Mouse (Mus musculus) bone marrow macrophage, adult 2 months (primary cell): ENCODE measurements around the gene Abhd12. TPM values are rescaled to one million over a fixed set of nuclear protein-coding genes. Genes with fewer than 3 reads are reported as not detected.

Experiments
- H3K27ac ChIP-seq: 2 replicates; pipeline ENCODE4 v1.5.1; 2012; ENCODE audit warnings: low read depth, low read length; ENCODE audit not compliant: insufficient read depth
- H3K4me1 ChIP-seq: 2 replicates; pipeline ENCODE4 v1.6.1; 2012; ENCODE audit warnings: low read length; ENCODE audit not compliant: control insufficient read depth, insufficient read depth
- H3K4me3 ChIP-seq: 2 replicates; pipeline ENCODE4 v1.5.1; 2012; ENCODE audit warnings: mild to moderate bottlenecking, low read length, moderate library complexity; ENCODE audit not compliant: insufficient read depth
- CTCF ChIP-seq: IDR thresholded peaks from 2 replicates; pipeline ENCODE4 v1.5.1; 2012; ENCODE audit warnings: low read depth, mild to moderate bottlenecking, low read length, moderate library complexity
- POLR2A ChIP-seq: IDR thresholded peaks from 2 replicates; pipeline ENCODE4 v1.6.1; 2012; ENCODE audit warnings: mild to moderate bottlenecking, low read depth, low read length, borderline replicate concordance
- polyA plus RNA-seq: library from polyadenylated mRNA; stranded (reverse); fragments of >200 nt; gene quantifications from 2 replicates; pipeline ENCODE4 v1.2.4, GENCODE M21; 2012; ENCODE audit not compliant: missing spikeins, insufficient read depth, insufficient read length

Abhd12 gene
- polyA plus RNA-seq, 1 experiment = 430 TPM

DNA sequence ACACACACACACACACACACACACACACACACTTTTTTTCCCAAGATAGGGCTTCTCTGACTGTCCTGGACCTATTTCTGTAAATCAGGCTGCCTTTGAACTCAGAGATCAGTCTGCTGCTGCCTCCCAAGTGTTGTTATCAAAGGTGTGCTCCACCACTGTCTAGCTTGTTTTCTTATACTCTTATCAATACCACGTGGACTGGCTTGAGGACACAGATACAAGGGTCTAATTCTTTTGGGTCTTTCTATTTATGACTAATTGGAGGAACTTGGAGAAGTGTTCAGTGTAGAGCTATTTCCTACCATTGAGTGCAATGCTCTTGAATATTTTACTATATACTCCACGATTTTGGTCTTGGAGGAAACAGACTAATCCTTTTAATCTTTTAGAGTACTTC, 17.2 kb downstream of the Abhd12 start:
- Histone ChIP-seq H3K4me3 (no peak overlapping the region), H3K4me1 (peaks cover 4% of the 10 kb centered on the region), H3K27ac (no peak overlapping the region)
- TF ChIP-seq CTCF (no peak), POLR2A (no peak)

DNA sequence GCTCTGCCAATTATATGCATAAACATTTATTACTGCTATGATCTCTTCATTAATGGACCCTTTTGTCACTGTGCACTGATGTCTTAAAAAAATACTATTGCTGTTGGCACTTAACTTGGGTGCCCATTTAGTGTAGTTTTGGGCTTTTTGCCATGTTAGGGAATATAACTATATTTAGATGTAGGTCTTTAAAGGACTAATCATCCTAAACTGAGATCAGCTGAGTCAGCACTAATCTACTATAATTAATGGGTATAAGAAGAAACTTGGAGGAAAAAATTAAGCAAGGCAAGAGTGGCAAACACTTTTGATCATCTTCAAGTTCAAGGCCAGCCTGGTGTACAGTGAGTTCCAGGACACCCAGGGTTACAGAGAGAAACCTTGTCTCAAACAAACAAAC, 18.2 kb downstream of the Abhd12 start:
- H3K4me3 ChIP-seq = no peak overlapping the region
- H3K4me1 ChIP-seq = peaks cover 4% of the 10 kb centered on the region
- TF ChIP-seq POLR2A (no peak), CTCF (no peak)
- H3K27ac ChIP-seq = no peak overlapping the region

DNA sequence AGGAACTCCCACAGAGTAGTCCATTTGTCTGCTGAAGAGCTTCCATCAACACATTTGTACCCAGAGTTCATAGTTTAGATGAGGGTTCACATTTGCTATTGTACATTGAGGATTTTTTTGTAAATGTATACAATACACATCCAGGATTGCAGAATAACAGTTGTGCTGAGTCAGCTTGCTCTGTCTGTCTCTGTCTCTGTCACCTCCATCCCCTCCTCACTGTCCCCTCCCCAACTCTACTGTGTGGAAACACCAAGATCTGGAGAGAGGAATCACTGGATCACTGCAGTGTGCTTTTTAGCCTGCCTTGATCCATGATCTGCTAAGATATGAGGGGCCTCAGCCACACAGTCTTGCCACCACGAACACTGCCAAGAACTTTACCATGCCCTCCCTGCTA, 18.7 kb downstream of the Abhd12 start:
- H3K4me3 ChIP-seq = no peak overlapping the region
- no peak for TF ChIP-seq CTCF
- TF ChIP-seq POLR2A = no peak
- peaks cover 4% of the 10 kb centered on the region for H3K4me1 ChIP-seq
- no peak overlapping the region for H3K27ac ChIP-seq

GRCm38 (mm10) chr2:150884779-150885110, 19.8 kb downstream of the Abhd12 start:
- H3K4me1 ChIP-seq = peaks cover 4% of the 10 kb centered on the region
- TF ChIP-seq CTCF (no peak), POLR2A (no peak)
- H3K4me3 ChIP-seq = no peak overlapping the region
- no peak overlapping the region for H3K27ac ChIP-seq

DNA sequence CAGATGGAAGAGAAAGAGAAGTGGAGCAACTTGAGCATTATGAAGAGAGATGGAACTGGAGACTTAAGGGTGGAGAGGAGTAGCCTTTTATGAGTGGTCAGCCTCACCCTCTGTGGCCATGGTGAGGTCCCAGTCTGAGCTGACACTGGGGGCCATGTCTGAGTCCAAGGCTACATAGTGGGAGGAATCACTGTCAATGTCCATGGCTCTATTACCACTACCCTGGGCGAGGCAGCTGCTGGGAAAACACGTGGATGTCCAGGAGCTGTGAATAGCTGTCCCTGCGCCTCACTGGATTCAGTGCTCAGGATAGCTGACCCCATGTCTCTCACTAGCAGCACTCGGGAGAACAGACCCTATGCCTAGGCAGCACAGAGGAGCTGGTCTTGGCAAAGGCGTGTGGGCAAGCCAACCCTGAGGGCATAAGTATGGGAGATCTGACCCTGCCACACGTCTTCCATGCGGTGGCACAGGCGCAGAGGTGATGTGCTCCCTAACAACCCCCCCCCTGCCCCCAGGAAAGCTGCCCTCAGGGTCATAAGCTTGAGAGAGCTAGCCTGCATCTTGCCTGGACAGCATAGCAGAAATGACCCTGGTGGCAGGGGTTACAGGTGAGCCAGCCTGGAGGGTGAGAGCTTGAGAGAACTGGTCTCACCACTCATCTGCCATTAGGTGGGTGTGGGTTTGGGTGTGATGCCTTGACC, 20.3 kb downstream of the Abhd12 start:
- Histone ChIP-seq H3K4me1 (peaks cover 4% of the 10 kb centered on the region), H3K4me3 (no peak overlapping the region), H3K27ac (no peak overlapping the region)
- no peak for TF ChIP-seq POLR2A
- TF ChIP-seq CTCF = no peak

- TF ChIP-seq CTCF (no peak), POLR2A (no peak)
- peaks cover 45% of the 10 kb centered on the region for H3K4me1 ChIP-seq
- no peak overlapping the region for H3K4me3 ChIP-seq
- H3K27ac ChIP-seq = no peak overlapping the region
Measured at GRCm38 (mm10) chr2:150877561-150877960, 27.0 kb downstream of the Abhd12 start.

DNA sequence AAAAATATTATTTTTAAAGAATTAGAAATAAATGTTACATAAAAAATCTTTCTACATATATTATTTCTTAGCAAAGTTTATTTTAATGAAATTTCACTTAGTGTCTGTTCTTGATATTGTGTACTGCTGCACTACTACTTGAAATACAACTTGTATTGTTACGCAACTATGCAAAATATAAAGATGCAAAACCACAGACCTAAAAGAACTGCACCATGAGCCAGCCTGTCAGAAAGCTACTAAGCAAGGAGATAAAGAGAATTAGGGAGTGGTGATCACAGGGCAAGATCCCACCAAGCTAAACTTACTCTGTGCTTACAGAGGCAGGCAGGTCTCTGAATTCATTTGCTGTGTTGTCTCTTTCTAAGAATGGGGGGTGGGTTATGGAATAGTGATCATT, 29.3 kb downstream of the Abhd12 start:
- peak overlapping the region; percentile 70 for H3K27ac ChIP-seq
- H3K4me3 ChIP-seq = no peak overlapping the region
- TF ChIP-seq CTCF = no peak
- no peak for TF ChIP-seq POLR2A
- H3K4me1 ChIP-seq = peaks cover 59% of the 10 kb centered on the region

DNA sequence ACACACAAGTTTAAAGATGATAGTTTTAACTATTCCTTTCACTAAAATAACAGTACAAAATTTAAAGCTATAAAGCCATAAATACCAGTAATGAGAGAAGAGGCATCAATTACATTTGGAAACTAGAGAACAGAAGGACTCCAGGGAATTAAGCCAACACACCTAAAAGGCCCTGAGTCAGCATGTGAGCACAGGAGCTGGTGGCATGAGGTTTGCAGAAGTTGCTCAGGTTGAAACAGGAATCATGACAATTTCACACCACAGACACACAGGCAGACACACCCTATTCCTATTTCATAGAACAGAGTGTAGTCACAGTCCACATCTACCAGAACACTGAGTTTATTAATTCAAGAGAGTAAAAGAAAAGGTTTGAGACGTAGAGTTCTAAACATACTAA, 30.0 kb downstream of the Abhd12 start:
- TF ChIP-seq POLR2A (no peak), CTCF (no peak)
- no peak overlapping the region for H3K4me3 ChIP-seq
- H3K27ac ChIP-seq = peak overlapping the region; percentile 34
- peaks cover 66% of the 10 kb centered on the region for H3K4me1 ChIP-seq

DNA sequence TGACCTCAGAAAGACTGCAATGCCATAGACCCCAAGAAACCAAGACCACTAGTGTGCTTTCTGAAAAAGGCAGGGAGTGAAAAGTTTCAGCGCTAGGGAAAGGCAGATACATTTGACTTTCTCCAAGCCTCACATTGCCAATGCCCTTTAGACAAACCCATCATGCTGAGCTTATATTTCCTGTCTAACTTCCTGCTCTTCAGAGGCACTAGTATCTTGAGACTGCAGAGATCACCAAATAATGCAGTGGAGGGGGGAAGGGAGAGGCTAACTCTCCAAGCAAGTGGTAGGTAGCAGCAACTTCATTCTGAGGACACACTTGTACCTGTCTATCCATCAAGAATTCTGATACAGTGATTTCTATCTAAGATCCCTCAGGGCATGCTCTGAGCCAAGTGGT, 35.1 kb downstream of the Abhd12 start:
- Histone ChIP-seq H3K4me3 (peak overlapping the region; percentile 18; the same call in 1 of the 2 replicates), H3K27ac (peak overlapping the region; percentile 85), H3K4me1 (peaks cover 43% of the 10 kb centered on the region)
- TF ChIP-seq CTCF (no peak), POLR2A (no peak)

- peaks cover 36% of the 10 kb centered on the region for H3K4me1 ChIP-seq
- TF ChIP-seq POLR2A = no peak
- TF ChIP-seq CTCF = no peak
- no peak overlapping the region for H3K4me3 ChIP-seq
- H3K27ac ChIP-seq = no peak overlapping the region
Measured at GRCm38 (mm10) chr2:150867021-150867420, 37.5 kb downstream of the Abhd12 start.
